Mouse (Mus musculus) olfactory bulb, adult 2 months (tissue): ENCODE data around the gene Sez6l. TPM values are rescaled to one million over a fixed set of nuclear protein-coding genes. Genes with fewer than 3 reads are reported as not detected.

Experiments
- H3K27ac ChIP-seq: fragments of 200-500 bp; 2 replicates; pipeline ENCODE4 v1.5.1; 2012; ENCODE audit warnings: low read depth, low read length; ENCODE audit not compliant: insufficient read depth
- H3K4me1 ChIP-seq: fragments of 200-500 bp; 2 replicates; pipeline ENCODE4 v1.6.1; 2012; ENCODE audit warnings: low read length; ENCODE audit not compliant: control insufficient read depth, insufficient read depth
- H3K4me3 ChIP-seq: fragments of 200-500 bp; 2 replicates; pipeline ENCODE4 v1.5.1; 2012; ENCODE audit warnings: mild to moderate bottlenecking, low read depth, low read length, moderate library complexity; ENCODE audit not compliant: insufficient read depth
- CTCF ChIP-seq: fragments of 200-500 bp; IDR thresholded peaks from 2 replicates; pipeline ENCODE4 v1.5.1; 2012; ENCODE audit warnings: low read depth, mild to moderate bottlenecking, low read length, moderate library complexity; ENCODE audit not compliant: insufficient read depth
- POLR2A ChIP-seq: fragments of 200-500 bp; IDR thresholded peaks from 2 replicates; pipeline ENCODE4 v1.6.1; 2012; ENCODE audit warnings: mild to moderate bottlenecking, low read depth, low read length, moderate library complexity; ENCODE audit not compliant: insufficient read depth
- WGBS: fragments of 180-500 bp; shearing (Covaris S2); methylation state at CpG from one replicate; pipeline ENCODE4 v1.1.7; 2018; 5-methylcytosine and 5-hydroxymethylcytosine counted together
- polyA plus RNA-seq: library from polyadenylated mRNA; stranded (reverse); fragments of >200 nt; gene quantifications from 2 replicates; pipeline ENCODE4 v1.2.4, GENCODE M21; 2012; ENCODE audit warnings: low replicate concordance; ENCODE audit not compliant: missing spikeins, insufficient read depth, insufficient read length

The Sez6l gene
- polyA plus RNA-seq, 1 experiment = not detected

DNA sequence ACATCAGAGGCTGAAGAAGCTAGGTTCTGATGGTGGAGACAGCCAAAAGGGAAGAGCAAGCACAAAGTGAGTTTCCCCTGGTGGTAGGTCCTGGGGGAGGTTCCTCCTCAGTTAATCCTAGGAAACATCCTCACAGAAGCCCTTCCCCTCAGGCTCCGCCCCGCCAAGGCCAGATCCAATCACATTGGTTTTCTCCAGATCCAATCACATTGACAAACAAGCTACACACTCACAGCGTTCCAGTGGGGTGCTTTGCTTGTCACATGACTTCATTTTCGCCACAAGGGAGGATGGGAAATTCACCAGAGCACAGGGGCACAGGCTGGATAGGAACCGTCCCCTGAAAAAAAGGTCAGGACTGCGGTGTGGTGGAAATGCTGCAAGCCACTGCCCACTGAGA is 9.1 kb upstream of the Sez6l start:
- TF ChIP-seq POLR2A (no peak), CTCF (no peak)
- Histone ChIP-seq H3K27ac (no peak overlapping the region), H3K4me1 (peaks cover 11% of the 10 kb centered on the region), H3K4me3 (no peak overlapping the region)
- 73% methylated on average over 6 of the region's 6 CpGs for WGBS

DNA sequence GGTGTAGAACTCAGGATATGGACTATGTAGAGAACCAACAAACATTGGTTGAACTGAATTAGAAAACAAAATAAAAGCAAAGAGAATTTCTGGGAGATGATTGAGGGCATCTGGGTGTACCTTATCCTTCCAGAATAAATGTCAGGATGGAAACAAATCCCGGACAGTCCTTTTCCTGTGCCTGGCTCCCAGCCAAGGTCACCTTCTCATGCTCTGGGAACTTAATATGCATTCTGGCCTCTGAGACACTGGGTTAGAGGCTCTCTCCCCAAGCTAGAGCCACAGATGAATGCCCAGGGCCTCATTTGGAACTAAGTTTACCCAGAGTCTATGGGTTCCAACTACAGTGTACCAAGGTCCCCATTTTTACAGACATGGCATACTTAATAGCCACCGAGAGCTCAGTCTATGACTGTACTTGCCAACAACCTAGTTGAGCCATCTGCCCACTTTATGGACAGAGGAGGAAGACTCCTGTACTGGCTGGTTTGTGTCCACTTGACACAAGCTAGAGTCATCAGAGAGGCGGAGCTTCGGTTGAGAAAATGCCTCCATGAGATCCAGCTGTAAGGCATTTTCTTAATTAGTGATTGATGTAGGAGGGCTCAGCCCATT is 7.3 kb upstream of the Sez6l start:
- 90% methylated on average over 4 of the region's 4 CpGs for WGBS
- Histone ChIP-seq H3K4me1 (peaks cover 11% of the 10 kb centered on the region), H3K4me3 (no peak overlapping the region), H3K27ac (no peak overlapping the region)
- TF ChIP-seq CTCF (no peak), POLR2A (no peak)

- peaks cover 14% of the 10 kb centered on the region for H3K4me1 ChIP-seq
- WGBS = 22% methylated on average over 9 of the region's 9 CpGs
Observed at GRCm38 (mm10) chr5:112583304-112583703, 6.3 kb upstream of the Sez6l start.

DNA sequence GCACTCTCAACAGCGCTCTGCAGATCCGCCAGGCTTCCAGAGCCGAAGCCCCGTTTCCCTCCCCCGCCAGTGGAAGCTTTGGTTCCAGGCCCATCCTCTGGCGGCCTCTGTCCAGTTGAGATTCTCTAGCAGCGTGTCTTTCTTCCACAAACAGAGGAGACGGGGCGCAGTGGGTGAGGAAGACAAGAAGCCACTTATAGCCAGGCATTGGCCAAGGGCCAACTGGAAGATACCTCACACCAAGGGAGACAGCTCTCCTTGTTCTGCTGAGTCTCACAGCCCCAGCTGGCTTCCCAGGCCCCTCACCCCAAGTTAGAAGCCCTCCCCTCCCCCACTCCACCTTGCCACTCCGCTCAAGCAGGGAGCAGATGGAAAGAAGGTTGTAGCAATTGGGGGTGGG is 765 bp upstream of the Sez6l start:
- H3K4me1 ChIP-seq = peaks cover 18% of the 10 kb centered on the region
- H3K27ac ChIP-seq = peak overlapping the region; percentile 79
- WGBS = 10% methylated on average over 10 of the region's 10 CpGs
- peak overlapping the region; percentile 63 for H3K4me3 ChIP-seq
- no peak for TF ChIP-seq CTCF
- no peak for TF ChIP-seq POLR2A

More at GRCm38 (mm10) chr5:112583304-112583703, 6.3 kb upstream of the Sez6l start:
- TF ChIP-seq CTCF (no peak), POLR2A (no peak)
- H3K27ac ChIP-seq = no peak overlapping the region
- H3K4me3 ChIP-seq = no peak overlapping the region

DNA sequence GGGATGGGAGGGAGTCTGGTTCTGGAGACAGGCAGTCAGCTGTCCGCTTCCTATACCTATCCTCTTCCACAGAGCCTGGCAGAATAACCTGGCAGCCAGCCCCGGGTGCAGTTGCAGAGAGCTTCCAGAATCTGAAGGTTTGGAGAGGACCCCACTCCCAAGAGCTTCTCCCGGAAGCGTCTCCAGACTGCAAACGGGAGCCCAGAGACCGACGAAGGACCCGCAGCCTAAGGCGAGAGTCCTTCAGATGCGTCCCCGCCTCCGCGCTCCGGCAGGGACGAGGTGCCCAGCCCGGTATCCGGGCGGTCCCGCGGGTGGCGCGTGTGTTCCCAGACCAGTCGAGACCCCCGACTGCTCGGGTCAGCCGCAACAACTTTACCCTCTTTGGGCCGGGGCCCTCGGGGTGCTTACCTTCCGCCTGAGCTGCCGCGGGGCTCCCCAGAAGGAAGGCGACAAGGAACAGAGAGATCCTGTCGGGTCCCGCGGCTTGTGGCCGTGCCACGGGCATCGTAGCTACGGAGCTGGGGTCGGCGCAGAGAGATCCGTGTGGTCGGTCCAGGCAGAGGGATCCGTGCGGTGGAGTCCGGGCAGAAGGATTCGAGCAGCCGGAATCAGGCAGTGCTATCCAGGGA is 508 bp downstream of the Sez6l start:
- H3K4me3 ChIP-seq = peak overlapping the region; percentile 63
- TF ChIP-seq CTCF (no peak), POLR2A (no peak)
- under 1% methylated on average over 48 of the region's 48 CpGs for WGBS
- peaks cover 22% of the 10 kb centered on the region for H3K4me1 ChIP-seq
- H3K27ac ChIP-seq = peak overlapping the region; percentile 79

DNA sequence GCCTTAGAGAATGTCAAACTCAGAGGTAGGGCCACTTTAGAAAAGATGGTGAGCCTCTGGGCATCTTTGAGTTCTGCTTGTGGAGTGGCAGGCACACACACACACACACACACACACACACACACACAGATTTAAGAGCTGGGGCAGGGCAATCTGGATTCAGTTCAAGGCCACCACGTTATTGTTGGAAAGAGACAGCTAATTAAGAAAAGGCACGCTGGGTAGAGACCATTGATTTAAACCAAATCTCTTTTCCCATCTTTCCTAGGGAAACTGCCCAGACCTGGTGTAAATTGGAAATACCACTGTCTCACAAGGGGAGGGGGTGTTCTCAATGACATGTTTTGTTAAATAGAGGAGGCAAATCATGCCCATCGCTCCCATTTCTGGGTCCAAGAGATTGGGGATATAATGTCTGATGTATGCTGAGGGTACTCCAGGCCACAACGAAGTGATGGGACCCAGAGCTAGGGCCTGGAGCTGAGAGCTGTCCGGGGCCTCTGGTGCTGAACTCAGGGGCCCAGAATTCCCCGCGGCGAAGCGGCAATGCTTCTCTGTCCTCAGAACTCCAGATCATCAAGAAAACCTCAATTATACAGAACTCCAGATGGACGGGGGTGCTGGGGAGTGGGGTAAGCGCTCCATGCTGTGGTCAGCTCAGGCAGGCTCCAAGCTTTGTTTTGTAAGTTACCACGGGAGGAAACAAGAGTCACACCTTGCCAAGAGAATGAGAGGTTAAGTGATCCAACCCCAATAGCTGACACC is 1.7 kb downstream of the Sez6l start:
- Histone ChIP-seq H3K4me1 (peaks cover 22% of the 10 kb centered on the region), H3K27ac (0 out of 2 replicates have a peak overlapping the region, but pooled peaks have one; percentile 18), H3K4me3 (peak overlapping the region; percentile 63)
- WGBS = 8% methylated on average over 12 of the region's 12 CpGs
- TF ChIP-seq POLR2A (no peak), CTCF (no peak)

- WGBS = 2% methylated on average over 8 of the region's 8 CpGs
- peak overlapping the region; percentile 8 for H3K4me3 ChIP-seq
- peak; percentile 91 for TF ChIP-seq CTCF
- no peak for TF ChIP-seq POLR2A
- peaks cover 22% of the 10 kb centered on the region for H3K4me1 ChIP-seq
- no peak overlapping the region for H3K27ac ChIP-seq
Observed at GRCm38 (mm10) chr5:112573916-112574315, 3.1 kb downstream of the Sez6l start.

- no peak overlapping the region for H3K27ac ChIP-seq
- TF ChIP-seq POLR2A (no peak), CTCF (no peak)
- H3K4me3 ChIP-seq = no peak overlapping the region
- peaks cover 11% of the 10 kb centered on the region for H3K4me1 ChIP-seq
- 64% methylated on average over 2 of the region's 2 CpGs for WGBS
Observed at GRCm38 (mm10) chr5:112572217-112572616, 4.8 kb downstream of the Sez6l start.

GRCm38 (mm10) chr5:112565489-112565888 is 11.5 kb downstream of the Sez6l start:
- WGBS = 71% methylated on average over 8 of the region's 8 CpGs
- Histone ChIP-seq H3K4me3 (no peak overlapping the region), H3K27ac (no peak overlapping the region), H3K4me1 (peaks cover 28% of the 10 kb centered on the region)
- TF ChIP-seq CTCF = no peak
- TF ChIP-seq POLR2A = no peak
